Mouse (Mus musculus) spleen, postnatal 4 days (tissue): ENCODE results near the gene Drc1.

ENCODE experiments used
- DNase-seq, 2 experiments: peaks; one replicate each; pipeline ENCODE4 v3.0.0; 2022; ENCODE audit warnings: low spot score in 2 of 2

Drc1 gene

GRCm38 (mm10) chr5:30281291-30281732, at the start of gene Drc1:
TSS of gene Drc1 (plus strand) at chr5:30281388.
- no peak for DNase-seq

DNA sequence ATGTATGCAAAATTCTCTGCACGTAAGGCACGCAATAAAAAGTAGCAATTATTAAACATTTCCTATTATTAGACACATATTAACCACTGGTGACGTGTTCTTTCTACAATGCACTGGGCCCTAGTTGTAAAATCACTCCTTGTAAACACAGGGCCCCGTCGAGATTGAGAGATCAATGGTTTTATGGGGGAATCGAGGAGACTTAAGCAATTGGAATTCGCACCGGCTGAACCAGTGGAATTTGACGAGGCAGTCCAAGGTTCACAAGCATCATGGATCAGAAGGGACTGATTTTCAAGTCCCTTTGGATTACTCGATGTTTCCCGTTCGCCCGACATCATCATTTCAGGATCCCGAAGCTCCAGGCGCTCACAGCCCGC, 49.3 kb upstream of the Drc1 start:
- no peak for DNase-seq

DNA sequence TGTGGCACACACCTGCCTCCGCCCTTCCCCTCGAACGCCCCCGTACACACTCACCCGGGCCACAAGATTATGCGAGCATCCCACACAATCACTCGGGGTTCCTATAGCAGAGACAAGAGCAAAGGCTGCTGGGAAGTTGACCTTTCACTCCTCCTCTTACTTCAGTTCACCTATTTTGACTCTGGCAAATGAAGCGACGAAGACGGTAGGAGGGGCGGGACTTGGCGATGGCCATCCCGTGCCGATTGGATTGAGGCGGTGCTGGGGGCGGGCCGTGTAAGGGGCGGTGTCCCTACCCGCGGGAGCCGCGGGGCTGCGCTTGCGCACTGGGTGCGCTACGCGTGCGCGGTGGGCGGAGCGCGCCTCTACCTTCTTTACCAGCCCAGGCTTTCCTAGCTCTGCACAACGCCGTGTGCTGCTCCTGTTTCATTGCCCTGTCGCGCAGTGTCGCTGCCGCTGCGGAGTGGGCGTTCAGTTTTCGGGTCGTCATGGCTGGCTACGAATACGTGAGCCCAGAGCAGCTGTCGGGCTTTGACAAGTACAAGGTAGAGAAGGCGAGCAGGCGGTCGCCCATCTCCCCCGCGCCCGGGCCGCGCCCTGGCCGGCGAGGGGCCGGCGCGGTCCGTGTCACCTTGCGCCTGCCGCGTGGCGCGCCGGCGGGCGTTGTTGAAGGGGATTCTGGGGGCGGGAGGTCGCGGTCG, 48.8 kb upstream of the Drc1 start, which contains the start of gene Selenoi:
Gene Selenoi, plus strand, starts transcription at position 311 of the 701 bp plus-strand sequence.
- DNase-seq: peak; percentile 98 to 99

DNA sequence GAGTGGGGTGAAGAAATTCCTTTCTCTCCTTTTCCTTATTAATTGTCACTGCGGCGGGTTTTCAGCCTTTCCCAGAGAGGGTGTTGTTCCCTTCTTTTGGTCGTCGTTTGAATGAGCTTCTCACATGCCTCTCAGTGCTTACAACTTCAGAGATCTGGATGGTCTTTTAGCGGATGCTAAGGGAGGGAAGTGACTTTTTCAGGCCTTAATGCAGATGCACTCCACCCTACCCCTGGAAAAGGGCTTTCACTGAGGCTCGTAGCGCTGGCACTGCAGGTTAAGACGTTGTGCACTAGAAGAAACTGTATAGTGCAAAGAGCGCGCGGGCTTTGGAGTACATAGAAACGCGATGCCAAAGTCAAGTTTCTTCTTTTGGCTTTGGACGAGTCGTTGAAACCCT, 48.1 kb upstream of the Drc1 start:
- DNase-seq: peak; percentile 29 to 69

DNA sequence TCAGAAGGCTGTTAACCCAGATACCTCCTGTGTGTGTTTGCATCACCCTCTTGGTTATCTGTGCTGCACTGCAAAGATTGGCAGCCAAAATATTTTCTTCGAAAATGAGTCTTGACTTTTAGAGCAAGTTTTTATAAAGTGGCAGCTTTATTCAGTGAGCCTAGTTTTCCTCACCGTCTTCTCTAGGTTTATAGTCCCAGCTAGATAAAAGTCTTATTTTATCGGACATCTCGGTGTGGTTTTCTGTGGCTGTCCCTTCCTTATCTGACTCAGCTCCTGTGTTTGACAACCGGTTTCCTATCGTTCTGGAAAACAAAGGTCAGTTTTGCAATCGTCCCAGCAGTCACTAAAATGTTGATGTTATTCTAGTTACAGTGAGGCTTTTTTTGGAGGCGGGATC, 47.2 kb upstream of the Drc1 start:
- no peak for DNase-seq

DNA sequence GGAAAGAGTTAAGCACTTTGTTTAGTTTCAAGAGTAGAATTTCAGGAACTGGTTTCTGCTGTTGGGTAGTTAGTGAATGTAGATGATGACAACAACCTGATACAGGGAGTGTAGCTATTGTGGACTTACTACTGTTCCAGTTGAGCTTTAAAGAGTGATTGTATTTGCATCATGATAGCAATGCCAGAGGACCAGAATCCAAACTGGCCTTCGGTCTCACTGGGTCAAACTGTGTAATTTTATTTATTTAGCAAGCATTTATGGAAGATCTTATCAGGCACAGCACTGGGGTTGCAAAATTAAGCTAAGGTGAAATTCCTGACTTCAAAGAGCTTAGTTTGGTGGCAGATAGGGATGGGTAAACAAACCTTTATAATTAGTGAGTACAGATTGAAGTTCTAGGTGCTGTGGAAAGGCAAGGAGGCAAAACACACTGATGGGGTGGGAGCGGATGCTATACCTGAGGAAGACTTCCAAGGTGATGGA, 45.5 kb upstream of the Drc1 start:
- DNase-seq: no peak

DNA sequence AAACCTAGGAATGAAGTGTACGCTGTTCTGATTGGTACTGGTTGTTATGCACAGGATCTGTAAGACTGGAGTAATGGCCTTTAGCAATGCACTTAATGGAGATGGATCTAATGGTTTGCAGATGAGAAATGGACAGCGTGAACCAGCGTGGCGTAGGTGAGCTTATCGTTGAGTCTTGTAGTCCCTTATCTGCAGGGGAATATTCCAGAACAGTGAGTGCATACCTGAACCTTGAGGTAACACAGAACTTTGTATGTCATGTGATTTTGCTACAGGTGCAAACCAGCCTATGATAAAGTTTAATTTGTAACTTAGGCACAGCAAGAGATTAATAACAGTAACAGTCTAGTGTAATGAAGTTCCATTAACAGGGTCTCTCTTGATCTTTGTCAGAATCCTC, 42.7 kb upstream of the Drc1 start:
- DNase-seq: no peak

GRCm38 (mm10) chr5:30240552-30240951, 40.6 kb upstream of the Drc1 start:
- DNase-seq: no peak

GRCm38 (mm10) chr5:30242410-30242809, 38.8 kb upstream of the Drc1 start:
- no peak for DNase-seq

DNA sequence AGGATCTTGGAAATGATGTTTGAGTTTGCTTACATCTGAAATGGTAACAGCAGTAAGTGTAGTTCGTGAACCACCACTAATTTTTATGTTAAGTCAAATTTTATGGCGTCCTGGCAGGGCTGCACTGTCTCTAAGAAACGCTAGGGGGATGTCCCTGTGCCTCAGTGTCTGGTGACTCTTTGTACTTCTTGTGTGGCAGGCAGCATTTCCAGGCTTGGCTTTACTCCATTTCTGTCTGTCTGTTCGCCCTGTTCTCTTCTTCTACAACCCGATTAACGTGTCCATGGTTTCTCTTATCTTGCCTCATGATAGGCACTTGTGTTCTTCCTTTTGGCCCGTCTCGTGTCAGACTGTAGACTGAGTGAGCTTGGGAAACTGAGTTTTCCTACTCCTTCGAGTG, 37.4 kb upstream of the Drc1 start:
- DNase-seq: peak in 1 of 2 experiments; percentile 24

DNA sequence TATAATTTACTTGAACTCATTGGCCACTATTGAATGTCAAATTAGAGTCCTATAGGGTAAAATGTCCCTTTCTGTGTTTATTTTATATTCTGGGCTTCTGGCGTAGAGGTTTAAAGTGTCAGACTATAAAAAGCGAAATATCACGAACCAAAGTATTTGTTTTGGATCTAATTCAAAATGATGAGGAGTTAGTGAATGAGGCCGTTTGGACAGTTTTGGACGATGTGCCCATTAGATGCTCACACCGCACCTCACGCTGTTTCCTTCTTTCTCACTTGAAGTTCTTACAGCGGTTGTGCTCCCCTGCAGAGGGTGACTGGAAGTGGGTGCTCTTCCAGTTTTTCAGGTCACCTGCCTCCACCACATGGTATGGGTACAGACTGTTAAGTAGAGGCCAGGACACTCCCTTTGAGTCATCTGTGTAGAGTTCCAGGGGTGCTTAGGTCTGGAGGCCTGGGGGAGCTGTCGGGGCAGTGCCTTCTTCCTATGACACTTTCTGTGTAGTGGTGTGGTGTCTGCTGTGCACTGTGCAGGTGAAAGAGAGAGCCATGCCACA, 35.2 kb upstream of the Drc1 start:
- no peak for DNase-seq

- no peak for DNase-seq
Observed at GRCm38 (mm10) chr5:30247666-30248065, 33.5 kb upstream of the Drc1 start.

DNA sequence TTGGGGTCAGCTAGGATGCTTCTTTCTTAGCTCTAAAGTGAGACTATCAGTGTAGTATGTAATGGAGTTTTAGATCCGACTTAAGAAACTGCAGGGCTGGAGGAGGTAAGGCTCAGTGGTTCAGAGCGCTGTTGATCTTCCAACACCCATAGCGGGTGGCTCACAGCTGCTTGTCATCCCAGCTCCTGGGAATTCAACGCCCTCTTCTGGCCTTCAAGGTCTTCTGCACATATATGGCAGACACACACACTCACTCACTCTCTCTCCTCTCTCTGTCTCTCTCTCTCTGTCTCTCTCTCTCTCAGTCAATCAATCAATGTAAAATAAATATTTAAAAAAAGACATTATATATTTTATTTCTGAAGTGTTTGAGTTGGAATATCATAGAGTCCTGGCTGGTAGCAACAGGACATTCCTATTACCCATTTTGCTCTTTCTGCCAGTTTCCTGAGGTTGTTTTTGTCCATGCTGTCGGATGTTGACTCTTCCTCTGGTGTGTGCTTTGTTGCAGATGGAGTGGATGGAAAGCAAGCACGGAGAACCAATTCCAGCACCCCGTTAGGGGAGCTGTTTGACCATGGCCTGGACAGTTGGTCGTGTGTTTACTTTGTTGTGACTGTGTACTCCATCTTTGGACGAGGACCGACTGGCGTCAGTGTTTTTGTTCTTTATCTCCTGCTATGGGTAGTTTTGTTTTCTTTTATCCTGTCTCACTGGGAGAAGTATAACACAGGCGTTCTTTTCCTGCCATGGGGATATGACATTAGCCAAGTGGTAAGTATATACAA, 25.4 kb upstream of the Drc1 start:
- DNase-seq: no peak

GRCm38 (mm10) chr5:30258776-30259175, 22.4 kb upstream of the Drc1 start:
- DNase-seq: no peak

GRCm38 (mm10) chr5:30270571-30271190, 10.5 kb upstream of the Drc1 start:
- no peak for DNase-seq

- DNase-seq: no peak
Observed at GRCm38 (mm10) chr5:30271599-30272281, 9.4 kb upstream of the Drc1 start.

- DNase-seq: no peak
Observed at GRCm38 (mm10) chr5:30276361-30276760, 4.8 kb upstream of the Drc1 start.

- DNase-seq: no peak
Observed at GRCm38 (mm10) chr5:30278952-30279351, 2.2 kb upstream of the Drc1 start.

- no peak for DNase-seq
Observed at GRCm38 (mm10) chr5:30279446-30279845, 1.7 kb upstream of the Drc1 start.

- DNase-seq: no peak
Observed at GRCm38 (mm10) chr5:30280864-30281263, 324 bp upstream of the Drc1 start.

- DNase-seq: no peak
Observed at GRCm38 (mm10) chr5:30285944-30286799, 5.0 kb downstream of the Drc1 start.
